Mouse (Mus musculus): ENCODE measurements at regions not wholly inside any gene's neighbourhood (a gene's known extent, or its start where the extent isn't known, plus 50 kb on each side); places are given as distances from the start of the nearest gene placed in this dataset.
"Not testable (repeated sequence)": the region's sequence is repeated elsewhere in the genome, so short reads cannot be mapped to it uniquely, and the experiment has no call there.

- not testable (repeated sequence) for H3K4me1 ChIP-seq; H3K9me3 ChIP-seq (replicated peaks); H3K4me3 ChIP-seq; ATAC-seq (ENCODE audit: low FRiP score); H3K9ac ChIP-seq; H3K27me3 ChIP-seq; H3K4me2 ChIP-seq (replicated peaks); H3K27ac ChIP-seq; H3K36me3 ChIP-seq
- 77% methylated on average over 2 of the region's 2 CpGs for WGBS
Measured at GRCm38 (mm10) chr12:119102106-119102505, 135.9 kb upstream of the Abcb5 start.

GRCm38 (mm10) chr12:119099736-119100135 is 133.5 kb upstream of the Abcb5 start:
- Histone ChIP-seq H3K4me3 (no peak overlapping the region), H3K4me1 (no peaks in the 10 kb centered on the region), H3K27me3 (no peaks in the 10 kb centered on the region), H3K27ac (no peak overlapping the region), H3K36me3 (no peaks in the 10 kb centered on the region), H3K4me2 (replicated peaks) (no peak overlapping the region), H3K9me3 (replicated peaks) (no peaks in the 10 kb centered on the region), H3K9ac (no peak overlapping the region)
- ATAC-seq (ENCODE audit: low FRiP score) = no peak

GRCm38 (mm10) chr12:119097814-119098213 is 131.6 kb upstream of the Abcb5 start:
- Histone ChIP-seq H3K9me3 (replicated peaks) (no peaks in the 10 kb centered on the region), H3K27me3 (no peaks in the 10 kb centered on the region), H3K9ac (no peak overlapping the region), H3K36me3 (no peaks in the 10 kb centered on the region), H3K4me2 (replicated peaks) (no peak overlapping the region), H3K27ac (no peak overlapping the region), H3K4me3 (no peak overlapping the region), H3K4me1 (no peaks in the 10 kb centered on the region)
- no peak for ATAC-seq (ENCODE audit: low FRiP score)
- WGBS = 58% methylated on average over 1 of the region's 1 CpGs

GRCm38 (mm10) chr12:119094314-119094713 is 128.1 kb upstream of the Abcb5 start:
- H3K4me3 ChIP-seq = no peak overlapping the region
- H3K36me3 ChIP-seq = no peaks in the 10 kb centered on the region
- WGBS = 88% methylated on average over 1 of the region's 1 CpGs
- H3K4me2 ChIP-seq (replicated peaks) = no peak overlapping the region
- no peaks in the 10 kb centered on the region for H3K9me3 ChIP-seq (replicated peaks)
- ATAC-seq (ENCODE audit: low FRiP score) = no peak
- no peaks in the 10 kb centered on the region for H3K4me1 ChIP-seq
- no peak overlapping the region for H3K9ac ChIP-seq
- H3K27ac ChIP-seq = no peak overlapping the region
- no peaks in the 10 kb centered on the region for H3K27me3 ChIP-seq

- no peaks in the 10 kb centered on the region for H3K27me3 ChIP-seq
- ATAC-seq (ENCODE audit: low FRiP score) = no peak
- H3K4me2 ChIP-seq (replicated peaks) = no peak overlapping the region
- H3K36me3 ChIP-seq = no peaks in the 10 kb centered on the region
- no peak overlapping the region for H3K9ac ChIP-seq
- 92% methylated on average over 2 of the region's 2 CpGs for WGBS
- no peak overlapping the region for H3K27ac ChIP-seq
- H3K4me3 ChIP-seq = no peak overlapping the region
- no peaks in the 10 kb centered on the region for H3K4me1 ChIP-seq
- no peaks in the 10 kb centered on the region for H3K9me3 ChIP-seq (replicated peaks)
Measured at GRCm38 (mm10) chr12:119093402-119093801, 127.2 kb upstream of the Abcb5 start.

- WGBS = 85% methylated on average over 2 of the region's 2 CpGs
- Histone ChIP-seq H3K9ac (no peak overlapping the region), H3K4me1 (no peaks in the 10 kb centered on the region), H3K27ac (no peak overlapping the region), H3K4me3 (no peak overlapping the region), H3K9me3 (replicated peaks) (no peaks in the 10 kb centered on the region), H3K27me3 (no peaks in the 10 kb centered on the region), H3K36me3 (no peaks in the 10 kb centered on the region), H3K4me2 (replicated peaks) (no peak overlapping the region)
- ATAC-seq (ENCODE audit: low FRiP score) = no peak
Measured at GRCm38 (mm10) chr12:119089292-119089691, 123.1 kb upstream of the Abcb5 start.

GRCm38 (mm10) chr12:119088666-119089065 is 122.4 kb upstream of the Abcb5 start:
- no peaks in the 10 kb centered on the region for H3K4me1 ChIP-seq
- H3K36me3 ChIP-seq = no peaks in the 10 kb centered on the region
- no peak overlapping the region for H3K4me3 ChIP-seq
- H3K9ac ChIP-seq = no peak overlapping the region
- no peak overlapping the region for H3K27ac ChIP-seq
- no peaks in the 10 kb centered on the region for H3K9me3 ChIP-seq (replicated peaks)
- no peaks in the 10 kb centered on the region for H3K27me3 ChIP-seq
- WGBS = 87% methylated on average over 1 of the region's 1 CpGs
- no peak overlapping the region for H3K4me2 ChIP-seq (replicated peaks)
- no peak for ATAC-seq (ENCODE audit: low FRiP score)

- WGBS = 86% methylated on average over 2 of the region's 2 CpGs
- H3K4me3 ChIP-seq = no peak overlapping the region
Measured at GRCm38 (mm10) chr12:119084814-119085213, 118.6 kb upstream of the Abcb5 start.

GRCm38 (mm10) chr12:119082781-119083180 is 116.6 kb upstream of the Abcb5 start:
- H3K4me2 ChIP-seq (replicated peaks) = no peak overlapping the region
- no peaks in the 10 kb centered on the region for H3K4me1 ChIP-seq
- no peaks in the 10 kb centered on the region for H3K36me3 ChIP-seq
- H3K9me3 ChIP-seq (replicated peaks) = no peaks in the 10 kb centered on the region
- H3K9ac ChIP-seq = no peak overlapping the region
- no peak overlapping the region for H3K27ac ChIP-seq
- ATAC-seq (ENCODE audit: low FRiP score) = no peak
- H3K4me3 ChIP-seq = no peak overlapping the region
- H3K27me3 ChIP-seq = no peaks in the 10 kb centered on the region

More at GRCm38 (mm10) chr12:119084814-119085213, 118.6 kb upstream of the Abcb5 start:
- H3K9me3 ChIP-seq (replicated peaks) = no peaks in the 10 kb centered on the region
- H3K4me1 ChIP-seq = no peaks in the 10 kb centered on the region
- no peak overlapping the region for H3K9ac ChIP-seq
- H3K36me3 ChIP-seq = no peaks in the 10 kb centered on the region
- ATAC-seq (ENCODE audit: low FRiP score) = no peak
- H3K4me2 ChIP-seq (replicated peaks) = no peak overlapping the region
- H3K27me3 ChIP-seq = no peaks in the 10 kb centered on the region
- no peak overlapping the region for H3K27ac ChIP-seq

GRCm38 (mm10) chr12:119075825-119076224 is 109.6 kb upstream of the Abcb5 start:
- no peak overlapping the region for H3K27ac ChIP-seq
- H3K9ac ChIP-seq = no peak overlapping the region
- no peaks in the 10 kb centered on the region for H3K36me3 ChIP-seq
- H3K4me2 ChIP-seq (replicated peaks) = no peak overlapping the region
- 86% methylated on average over 1 of the region's 1 CpGs for WGBS
- ATAC-seq (ENCODE audit: low FRiP score) = no peak; the same call in 1 of the 2 replicates
- H3K4me1 ChIP-seq = peaks cover 5% of the 10 kb centered on the region
- no peaks in the 10 kb centered on the region for H3K9me3 ChIP-seq (replicated peaks)
- H3K27me3 ChIP-seq = no peaks in the 10 kb centered on the region
- H3K4me3 ChIP-seq = no peak overlapping the region

- Histone ChIP-seq H3K27ac (no peak overlapping the region), H3K4me2 (replicated peaks) (no peak overlapping the region), H3K9ac (no peak overlapping the region), H3K9me3 (replicated peaks) (no peaks in the 10 kb centered on the region), H3K4me3 (no peak overlapping the region), H3K36me3 (no peaks in the 10 kb centered on the region), H3K4me1 (peaks cover 5% of the 10 kb centered on the region), H3K27me3 (no peaks in the 10 kb centered on the region)
- WGBS = 13% methylated on average over 2 of the region's 2 CpGs
- peak; percentile 93 for ATAC-seq (ENCODE audit: low FRiP score)
Measured at GRCm38 (mm10) chr12:119074742-119075478, 108.7 kb upstream of the Abcb5 start.

GRCm38 (mm10) chr12:119074147-119074546 is 107.9 kb upstream of the Abcb5 start:
- Histone ChIP-seq H3K4me1 (peaks cover 5% of the 10 kb centered on the region), H3K4me2 (replicated peaks) (no peak overlapping the region), H3K9me3 (replicated peaks) (no peaks in the 10 kb centered on the region), H3K4me3 (no peak overlapping the region), H3K36me3 (no peaks in the 10 kb centered on the region), H3K27me3 (no peaks in the 10 kb centered on the region), H3K9ac (no peak overlapping the region), H3K27ac (no peak overlapping the region)
- ATAC-seq (ENCODE audit: low FRiP score) = no peak

- Histone ChIP-seq H3K27me3 (no peaks in the 10 kb centered on the region), H3K9me3 (replicated peaks) (no peaks in the 10 kb centered on the region), H3K27ac (no peak overlapping the region), H3K4me1 (peaks cover 5% of the 10 kb centered on the region), H3K4me3 (no peak overlapping the region), H3K36me3 (no peaks in the 10 kb centered on the region), H3K4me2 (replicated peaks) (no peak overlapping the region), H3K9ac (no peak overlapping the region)
- 76% methylated on average over 1 of the region's 1 CpGs for WGBS
- no peak for ATAC-seq (ENCODE audit: low FRiP score)
Measured at GRCm38 (mm10) chr12:119070963-119071362, 104.7 kb upstream of the Abcb5 start.
